Mouse (Mus musculus) neural tube, embryonic 15.5 days (tissue): ENCODE measurements around the gene Gm20661. TPM values are rescaled to one million over a fixed set of nuclear protein-coding genes. Genes with fewer than 3 reads are reported as not detected.
"Not testable (repeated sequence)": the region's sequence is repeated elsewhere in the genome, so short reads cannot be mapped to it uniquely, and the experiment has no call there.

Experiments
- ATAC-seq: fragments of 200-750 bp; cut with Nextera tagmentation; 2 replicates; pipeline ENCODE4 v1.8.0; 2017; ENCODE audit warnings: mild to moderate bottlenecking, moderate TSS enrichment, moderate library complexity; ENCODE audit not compliant: low FRiP score
- H3K27ac ChIP-seq: fragments of 300-500 bp; sonication (generic); replicated peaks from 2 replicates; pipeline ENCODE4 v1.5.1; 2015; ENCODE audit warnings: mild to moderate bottlenecking, inconsistent platforms
- H3K27me3 ChIP-seq: fragments of 300-500 bp; sonication (generic); replicated peaks from 2 replicates; pipeline ENCODE4 v1.6.1; 2015; ENCODE audit warnings: inconsistent platforms
- H3K36me3 ChIP-seq: fragments of 300-500 bp; sonication (generic); 2 replicates; pipeline ENCODE4 v1.6.1; 2015; ENCODE audit warnings: inconsistent platforms
- H3K4me1 ChIP-seq: fragments of 300-500 bp; sonication (generic); 2 replicates; pipeline ENCODE4 v1.6.1; 2015; ENCODE audit warnings: inconsistent platforms
- H3K4me2 ChIP-seq: fragments of 300-500 bp; sonication (generic); 2 replicates; pipeline ENCODE4 v1.6.1; 2015; ENCODE audit warnings: inconsistent platforms, mild to moderate bottlenecking, moderate library complexity
- H3K4me3 ChIP-seq: fragments of 300-500 bp; sonication (generic); replicated peaks from 2 replicates; pipeline ENCODE4 v1.5.1; 2015; ENCODE audit warnings: mild to moderate bottlenecking, inconsistent platforms
- H3K9ac ChIP-seq: fragments of 300-500 bp; sonication (generic); replicated peaks from 2 replicates; pipeline ENCODE4 v1.6.1; 2015; ENCODE audit warnings: mild to moderate bottlenecking, inconsistent platforms
- H3K9me3 ChIP-seq: fragments of 300-500 bp; sonication (generic); replicated peaks from 2 replicates; pipeline ENCODE4 v1.6.1; 2016; ENCODE audit warnings: inconsistent platforms
- WGBS: fragments of 180-500 bp; shearing (Covaris S2); methylation state at CpG from one replicate; pipeline ENCODE4 v1.1.7; 2015; ENCODE audit warnings: mixed read lengths; 5-methylcytosine and 5-hydroxymethylcytosine counted together
- polyA plus RNA-seq: library from polyadenylated mRNA; unstranded; fragments of >200 nt; fragmentation: Nextera tagmentation; extraction: Ambion mirVana; gene quantifications from 2 replicates; pipeline ENCODE4 v1.2.1, GENCODE M21; 2015

Gm20661 gene
- polyA plus RNA-seq, 1 experiment from 2014 or later, result 1.2 TPM

GRCm38 (mm10) chr9:108008041-108008440 is 25.2 kb downstream of the Gm20661 start:
- no peak overlapping the region for H3K4me2 ChIP-seq
- H3K4me1 ChIP-seq, result peaks cover 32% of the 10 kb centered on the region
- no peak overlapping the region for H3K27ac ChIP-seq
- no peaks in the 10 kb centered on the region for H3K27me3 ChIP-seq
- no peak overlapping the region for H3K4me3 ChIP-seq
- 88% methylated on average over 5 of the region's 5 CpGs for WGBS
- H3K36me3 ChIP-seq, result no peaks in the 10 kb centered on the region; the same call in 1 of the 2 replicates
- ATAC-seq, result no peak
- H3K9me3 ChIP-seq, result no peaks in the 10 kb centered on the region
- H3K9ac ChIP-seq, result no peak overlapping the region

DNA sequence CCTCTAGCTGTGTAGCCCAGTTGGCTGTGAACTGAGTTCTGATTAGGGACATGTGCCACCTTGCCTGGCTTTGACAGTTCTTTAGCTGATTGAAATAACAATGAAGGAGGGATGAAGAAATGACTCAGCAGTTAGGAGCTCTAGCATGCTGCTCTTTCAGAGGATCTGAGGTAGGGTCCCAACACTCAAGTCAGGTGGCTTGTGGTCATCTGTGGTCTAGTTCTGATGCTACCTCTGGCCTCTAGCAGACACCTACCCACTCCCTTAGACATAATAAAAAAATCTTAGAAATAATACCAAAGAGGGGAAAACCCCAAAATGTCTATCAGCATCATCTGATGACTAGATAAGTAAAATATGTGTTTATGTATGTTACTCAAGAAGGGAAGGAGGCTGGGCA is 27.5 kb downstream of the Gm20661 start:
- Histone ChIP-seq H3K27me3 (no peaks in the 10 kb centered on the region), H3K4me3 (no peak overlapping the region), H3K9ac (no peak overlapping the region), H3K36me3 (no peaks in the 10 kb centered on the region), H3K4me1 (peaks cover 12% of the 10 kb centered on the region), H3K4me2 (no peak overlapping the region), H3K9me3 (no peaks in the 10 kb centered on the region), H3K27ac (no peak overlapping the region)
- no peak for ATAC-seq

DNA sequence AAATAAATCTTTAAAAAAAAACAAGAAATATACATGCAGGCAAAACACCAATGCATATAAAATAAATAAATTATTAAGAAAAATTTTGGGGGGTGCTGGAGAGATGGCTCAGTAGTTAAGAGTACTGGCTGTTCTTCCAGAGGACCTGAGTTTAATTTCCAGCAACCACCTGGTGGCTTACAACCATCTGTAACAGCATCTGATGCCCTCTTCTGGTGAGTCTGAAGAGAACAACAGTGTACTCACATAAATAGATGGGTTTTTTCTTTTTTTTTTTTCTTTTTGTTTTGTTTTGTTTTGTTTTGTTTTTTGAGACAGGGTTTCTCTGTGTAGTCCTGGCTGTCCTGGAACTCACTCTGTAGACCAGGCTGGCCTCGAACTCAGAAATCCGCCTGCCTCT is 30.7 kb downstream of the Gm20661 start:
- not testable (repeated sequence) for H3K4me1 ChIP-seq, H3K9ac ChIP-seq, H3K36me3 ChIP-seq, H3K9me3 ChIP-seq, ATAC-seq, H3K27me3 ChIP-seq, H3K27ac ChIP-seq, H3K4me2 ChIP-seq, H3K4me3 ChIP-seq
- WGBS, result 98% methylated on average over 2 of the region's 2 CpGs

GRCm38 (mm10) chr9:108017127-108017526 is 34.3 kb downstream of the Gm20661 start:
- H3K4me2 ChIP-seq, result no peak overlapping the region
- H3K36me3 ChIP-seq, result 0 out of 2 replicates have a peak, but pooled peaks cover 4% of the 10 kb centered on the region
- H3K9ac ChIP-seq, result no peak overlapping the region
- no peaks in the 10 kb centered on the region for H3K27me3 ChIP-seq
- H3K4me3 ChIP-seq, result no peak overlapping the region
- H3K9me3 ChIP-seq, result no peaks in the 10 kb centered on the region
- no peak overlapping the region for H3K27ac ChIP-seq
- no peak for ATAC-seq
- H3K4me1 ChIP-seq, result peaks cover 3% of the 10 kb centered on the region; the same call in 1 of the 2 replicates
- WGBS, result 72% methylated on average over 3 of the region's 3 CpGs

DNA sequence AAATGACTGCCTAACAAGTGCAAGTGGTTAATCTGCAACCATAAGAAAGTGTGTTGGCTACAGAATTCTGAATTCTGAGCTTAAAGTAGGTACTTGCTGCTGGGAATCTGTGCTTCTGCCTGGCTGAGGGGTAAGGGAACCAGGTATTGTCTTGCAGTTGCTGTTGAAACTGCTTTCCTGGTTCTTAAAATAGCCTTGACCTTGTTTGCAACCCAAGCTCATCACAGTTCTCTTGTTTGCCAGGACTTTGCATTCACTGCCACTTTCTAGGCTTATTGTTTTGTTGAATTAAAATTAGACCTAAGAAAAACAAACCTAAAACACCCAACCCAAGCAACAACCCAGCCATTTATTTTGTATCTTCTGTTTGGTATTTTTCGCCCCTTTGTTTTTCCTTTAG is 37.9 kb downstream of the Gm20661 start:
- H3K9ac ChIP-seq, result no peak overlapping the region
- no peak overlapping the region for H3K4me3 ChIP-seq
- WGBS, result 98% methylated on average over 1 of the region's 1 CpGs
- H3K4me1 ChIP-seq, result peaks cover 3% of the 10 kb centered on the region; the same call in 1 of the 2 replicates
- no peaks in the 10 kb centered on the region for H3K9me3 ChIP-seq
- H3K36me3 ChIP-seq, result peaks cover 24% of the 10 kb centered on the region
- no peaks in the 10 kb centered on the region for H3K27me3 ChIP-seq
- ATAC-seq, result no peak
- H3K4me2 ChIP-seq, result no peak overlapping the region
- no peak overlapping the region for H3K27ac ChIP-seq

GRCm38 (mm10) chr9:108023216-108023615 is 40.4 kb downstream of the Gm20661 start:
- H3K4me1 ChIP-seq, result peaks cover 3% of the 10 kb centered on the region; the same call in 1 of the 2 replicates
- 93% methylated on average over 3 of the region's 3 CpGs for WGBS
- H3K36me3 ChIP-seq, result peaks cover 36% of the 10 kb centered on the region
- ATAC-seq, result no peak
- H3K27me3 ChIP-seq, result no peaks in the 10 kb centered on the region
- no peak overlapping the region for H3K4me3 ChIP-seq
- no peaks in the 10 kb centered on the region for H3K9me3 ChIP-seq
- H3K4me2 ChIP-seq, result no peak overlapping the region
- H3K9ac ChIP-seq, result no peak overlapping the region
- no peak overlapping the region for H3K27ac ChIP-seq

DNA sequence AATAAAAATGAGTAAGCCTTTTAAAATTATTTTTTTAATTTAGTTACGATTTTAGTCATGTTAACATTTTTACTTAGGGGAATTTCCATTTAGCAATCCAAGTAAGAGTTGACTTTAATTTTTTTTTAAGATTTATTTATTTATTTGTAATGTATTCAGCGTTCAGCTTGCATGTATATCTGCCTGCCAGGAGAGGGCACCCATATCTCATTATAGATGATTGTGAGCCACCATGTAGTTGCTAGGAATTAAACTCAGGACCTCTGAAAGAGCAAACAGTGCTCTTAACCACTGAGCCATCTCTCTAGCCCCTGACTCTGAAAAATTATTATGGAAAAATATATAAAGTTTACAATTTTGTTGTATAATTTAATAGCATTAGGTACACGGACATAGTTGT is 43.7 kb downstream of the Gm20661 start:
- no peaks in the 10 kb centered on the region for H3K4me1 ChIP-seq
- peaks cover 39% of the 10 kb centered on the region for H3K36me3 ChIP-seq
- no peak overlapping the region for H3K4me2 ChIP-seq
- H3K27ac ChIP-seq, result no peak overlapping the region
- no peak overlapping the region for H3K4me3 ChIP-seq
- no peaks in the 10 kb centered on the region for H3K9me3 ChIP-seq
- no peak for ATAC-seq
- H3K27me3 ChIP-seq, result no peaks in the 10 kb centered on the region
- WGBS, result 91% methylated on average over 3 of the region's 3 CpGs
- H3K9ac ChIP-seq, result no peak overlapping the region

DNA sequence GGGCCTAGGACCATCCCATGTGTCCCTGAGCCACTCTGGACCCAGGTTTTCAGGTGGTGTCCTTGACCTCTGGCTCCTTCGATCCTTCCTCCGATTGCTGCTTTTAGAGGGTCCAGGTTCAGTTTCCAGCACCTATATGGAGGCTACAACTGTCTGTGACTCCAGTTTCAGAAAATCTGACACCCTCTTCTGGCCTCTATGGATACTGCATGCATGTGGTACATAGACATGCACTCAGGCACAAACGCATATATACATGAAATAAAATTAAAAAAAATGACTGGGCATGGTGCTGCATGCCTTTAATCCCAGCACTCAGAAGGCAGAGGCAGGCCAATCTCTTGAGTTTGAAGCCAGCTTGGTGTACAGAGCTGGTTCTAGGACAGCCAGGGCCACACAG is 45.0 kb downstream of the Gm20661 start:
- no peak overlapping the region for H3K4me2 ChIP-seq
- over 99% methylated on average over 3 of the region's 3 CpGs for WGBS
- H3K27ac ChIP-seq, result no peak overlapping the region
- H3K4me3 ChIP-seq, result no peak overlapping the region
- no peaks in the 10 kb centered on the region for H3K4me1 ChIP-seq
- no peak for ATAC-seq
- peaks cover 48% of the 10 kb centered on the region for H3K36me3 ChIP-seq
- no peaks in the 10 kb centered on the region for H3K9me3 ChIP-seq
- H3K27me3 ChIP-seq, result no peaks in the 10 kb centered on the region
- no peak overlapping the region for H3K9ac ChIP-seq

DNA sequence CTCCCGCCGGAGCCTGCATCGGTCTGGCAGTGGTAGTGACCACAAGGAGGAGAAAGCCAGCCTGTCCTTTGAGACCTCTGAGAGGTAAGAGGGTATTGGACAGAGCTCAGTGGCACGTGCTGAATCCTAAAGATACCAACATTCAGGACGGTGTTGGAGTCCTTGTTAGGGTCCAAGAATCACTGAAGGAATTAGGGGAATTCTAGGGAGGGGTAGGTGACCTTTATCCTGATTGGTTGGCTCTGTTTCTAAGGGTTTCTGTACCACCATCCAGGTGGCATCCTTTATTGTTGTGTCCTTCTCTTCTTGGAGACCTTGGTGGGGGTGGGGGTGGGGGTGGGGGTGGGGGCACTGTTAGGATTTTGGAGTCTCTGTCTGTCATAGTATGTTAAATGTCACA is 49.3 kb downstream of the Gm20661 start:
- Histone ChIP-seq H3K27ac (no peak overlapping the region), H3K9me3 (no peaks in the 10 kb centered on the region), H3K9ac (no peak overlapping the region), H3K36me3 (peaks cover 45% of the 10 kb centered on the region), H3K4me2 (no peak overlapping the region), H3K4me3 (no peak overlapping the region), H3K4me1 (no peaks in the 10 kb centered on the region), H3K27me3 (no peaks in the 10 kb centered on the region)
- ATAC-seq, result no peak
- WGBS, result 90% methylated on average over 5 of the region's 5 CpGs

DNA sequence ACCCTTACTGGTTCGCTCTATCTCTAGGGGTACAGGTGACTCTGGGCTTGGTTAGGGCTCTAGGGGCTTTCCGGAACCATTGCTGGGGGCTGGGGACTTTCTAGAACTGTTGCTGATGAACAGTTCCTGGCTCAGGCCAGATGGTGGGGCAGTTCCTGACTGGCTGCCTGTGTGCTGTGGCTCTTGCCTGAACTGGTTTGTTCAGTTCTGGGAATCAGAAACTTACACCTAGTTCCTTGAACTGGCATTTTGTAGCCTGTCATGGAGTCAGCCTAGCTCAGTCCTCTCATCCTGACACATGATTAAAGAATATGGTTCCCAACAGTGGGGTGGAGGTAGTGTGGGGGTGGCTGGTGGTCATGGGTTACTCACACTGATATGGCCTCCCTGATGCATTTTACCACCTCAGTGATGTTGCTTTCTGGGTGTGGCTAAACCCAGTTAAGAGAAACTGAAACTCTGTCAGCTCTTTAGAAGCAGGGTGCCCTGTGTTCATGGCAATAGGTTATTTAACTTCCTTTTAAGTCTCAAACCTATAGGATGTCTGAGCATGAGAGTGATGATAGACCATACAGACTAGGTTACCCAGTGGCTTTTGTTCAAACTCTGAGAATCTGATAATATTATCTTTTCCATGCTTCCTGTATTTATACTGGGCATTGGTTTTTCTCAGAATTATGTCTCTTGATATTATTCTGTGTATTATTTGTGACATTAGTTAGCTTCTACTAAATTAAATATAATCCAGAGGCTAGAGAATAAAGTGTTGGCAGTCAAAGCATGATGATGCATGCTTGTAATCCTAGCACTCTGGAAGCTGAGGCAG is 52.7 kb downstream of the Gm20661 start:
- no peak overlapping the region for H3K4me2 ChIP-seq
- H3K9me3 ChIP-seq, result no peaks in the 10 kb centered on the region
- no peaks in the 10 kb centered on the region for H3K27me3 ChIP-seq
- ATAC-seq, result no peak
- 94% methylated on average over 2 of the region's 2 CpGs for WGBS
- H3K4me1 ChIP-seq, result no peaks in the 10 kb centered on the region
- no peak overlapping the region for H3K4me3 ChIP-seq
- no peak overlapping the region for H3K9ac ChIP-seq
- no peak overlapping the region for H3K27ac ChIP-seq
- H3K36me3 ChIP-seq, result peaks cover 56% of the 10 kb centered on the region
